Mouse (Mus musculus): ENCODE results near the gene Spint2. TPM values are rescaled to one million over a fixed set of nuclear protein-coding genes. Genes with fewer than 3 reads are reported as not detected.

Spint2 gene
- total RNA-seq, 2 experiments from 2014 or later = 21.1 to 24.4 TPM

DNA sequence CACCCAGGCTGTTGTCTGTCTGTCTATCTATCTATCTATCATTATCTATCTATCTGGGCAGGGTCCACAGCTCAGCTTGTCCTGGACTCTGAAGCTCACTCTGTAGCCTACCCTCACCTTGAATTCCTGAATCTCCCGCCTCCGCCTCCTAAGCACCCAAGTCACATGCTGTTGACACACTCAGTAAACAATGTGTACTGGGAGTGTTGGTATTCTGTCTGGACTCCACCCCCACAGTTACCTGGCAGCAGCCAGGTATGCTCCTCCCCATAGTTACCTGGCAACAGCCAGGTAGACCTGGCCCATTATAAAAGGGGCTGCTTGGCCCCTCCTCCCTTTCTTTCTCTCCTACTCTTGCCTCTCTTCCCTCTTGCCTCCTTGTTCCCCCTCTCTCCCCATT lies 6.4 kb upstream of the Spint2 start:
- intact Hi-C loops (cut with DNase I) = no loop called here
- no peak for DNase-seq (ENCODE audit: low spot score in 2 of 2)

DNA sequence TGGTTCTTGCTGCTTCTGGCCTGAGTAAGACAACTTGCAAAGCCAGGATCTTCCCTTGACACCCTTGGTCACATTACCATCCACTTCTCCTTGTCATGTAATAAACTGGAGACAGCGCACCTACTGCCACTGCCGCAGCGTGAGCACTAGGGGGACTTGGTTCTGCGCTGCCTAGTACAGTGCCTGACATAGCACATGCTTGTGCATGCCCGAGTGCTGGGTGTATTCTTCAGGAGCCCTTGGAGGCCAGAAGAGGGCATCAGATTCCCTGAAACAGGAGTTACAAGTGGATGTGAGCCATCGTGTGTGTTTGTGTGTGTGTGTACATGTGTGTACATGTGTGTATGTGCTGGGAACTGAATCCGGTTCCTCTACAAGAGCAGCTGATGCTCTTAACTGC lies 5.8 kb upstream of the Spint2 start:
- no peak for DNase-seq (ENCODE audit: low spot score in 2 of 2)
- intact Hi-C loops (cut with DNase I) = no loop called here

DNA sequence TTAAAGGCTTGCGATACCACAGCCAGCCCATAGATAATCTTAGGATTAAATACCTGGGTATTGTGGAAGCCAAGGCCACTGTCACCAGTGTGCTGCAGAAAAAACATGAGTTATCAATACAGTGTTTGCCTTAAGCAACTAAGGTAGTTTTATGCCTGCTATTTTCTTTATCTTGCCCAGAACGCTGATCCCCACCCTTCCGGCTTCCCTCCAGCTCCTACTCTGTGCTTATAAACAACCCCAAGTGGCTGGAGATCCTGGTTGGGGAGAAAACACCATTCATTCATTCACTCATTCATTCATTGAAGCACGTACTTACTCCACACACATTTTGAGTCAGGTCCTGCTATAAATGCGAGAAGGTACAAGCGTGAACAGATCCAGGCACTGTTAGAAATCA lies 2.8 kb upstream of the Spint2 start:
- intact Hi-C loops (cut with DNase I) = no loop called here
- DNase-seq (ENCODE audit: low spot score in 2 of 2) = no peak

DNA sequence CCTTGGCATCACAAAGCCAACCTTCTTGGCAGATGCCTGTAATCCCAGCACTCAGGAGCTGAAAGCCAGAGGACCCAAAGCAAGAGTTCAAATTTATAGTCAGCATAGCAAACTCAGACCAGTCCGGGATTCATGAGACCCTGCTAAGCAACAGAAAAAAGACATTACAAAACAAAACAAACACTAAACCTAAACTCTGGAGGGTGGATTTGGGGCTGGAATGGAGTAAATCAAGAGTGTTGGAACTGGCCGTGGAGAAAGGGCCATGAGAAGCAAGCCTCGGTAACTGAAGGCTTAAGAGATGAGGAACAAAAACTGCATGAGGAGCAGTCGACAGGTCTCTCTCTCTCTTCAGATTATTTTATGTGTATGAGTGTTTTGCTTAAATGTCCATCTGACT lies 2.2 kb upstream of the Spint2 start:
- intact Hi-C loops (cut with DNase I) = no loop called here
- no peak for DNase-seq (ENCODE audit: low spot score in 2 of 2)

DNA sequence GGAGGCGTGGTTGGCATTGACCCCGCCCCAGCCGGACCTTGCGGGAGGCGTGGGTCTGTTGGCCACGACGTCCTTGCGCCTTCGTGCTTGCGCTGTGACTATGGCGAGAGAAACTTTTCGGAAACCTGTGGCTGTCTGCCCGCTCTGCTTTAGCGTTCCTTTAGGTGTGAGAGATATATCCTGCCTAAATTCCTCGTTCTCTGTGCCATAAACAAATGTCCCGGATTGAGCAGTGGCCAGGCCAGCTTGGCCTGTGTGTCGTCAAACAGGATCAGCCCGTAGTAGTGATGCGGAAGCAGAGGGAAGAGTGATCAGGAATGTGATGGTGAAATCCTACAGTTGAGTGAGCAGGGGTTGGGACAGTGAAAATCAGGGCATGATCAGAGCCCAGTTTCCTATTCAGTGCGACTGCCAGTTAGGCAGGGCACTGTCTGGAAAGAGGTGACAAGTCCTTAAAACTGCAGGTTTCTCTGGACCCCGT lies 402 bp upstream of the Spint2 start:
- intact Hi-C loops (cut with DNase I) = no loop called here
- DNase-seq (ENCODE audit: low spot score in 2 of 2) = no peak

DNA sequence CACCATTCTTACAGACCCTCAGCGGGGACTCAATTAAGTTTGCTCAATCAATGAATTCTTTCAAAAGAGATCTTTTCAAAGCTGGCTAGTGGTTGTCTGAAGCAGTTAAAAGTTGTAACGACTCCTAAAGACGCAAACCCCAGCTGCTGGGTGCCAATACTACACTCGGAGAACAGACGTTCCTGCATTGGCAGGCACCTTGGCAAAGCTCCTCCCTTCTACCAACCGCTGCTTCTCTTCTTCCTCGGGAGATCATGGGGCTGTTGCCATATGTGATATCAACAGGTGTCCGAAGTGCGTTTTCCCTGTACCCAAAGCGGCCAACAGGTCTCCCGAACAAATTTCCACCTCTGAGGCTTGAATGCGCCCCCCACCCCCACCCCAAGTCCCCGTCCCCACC lies 911 bp downstream of the Spint2 start:
- intact Hi-C loops (cut with DNase I) = no loop called here
- no peak for DNase-seq (ENCODE audit: low spot score in 2 of 2)

DNA sequence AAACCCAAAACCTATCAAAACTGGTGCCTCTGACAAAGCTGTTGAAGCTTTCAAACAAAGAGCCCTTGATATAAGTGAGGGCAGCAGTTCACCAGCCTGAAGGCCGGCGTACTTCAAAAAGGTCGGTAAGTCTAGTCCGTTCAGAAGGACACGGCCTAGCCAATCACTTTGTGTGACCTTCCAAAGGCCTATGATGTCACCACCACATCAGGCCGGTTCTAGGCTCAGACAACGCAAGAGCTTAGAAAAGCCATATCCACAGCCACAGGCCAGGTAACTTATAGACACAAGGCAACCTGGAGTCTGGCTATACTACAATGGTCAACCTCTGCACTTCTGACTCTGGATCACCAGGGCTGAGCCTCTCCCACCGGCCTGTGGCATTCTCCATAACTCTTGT lies 1.8 kb downstream of the Spint2 start:
- intact Hi-C loops (cut with DNase I) = no loop called here
- DNase-seq (ENCODE audit: low spot score in 2 of 2) = no peak

DNA sequence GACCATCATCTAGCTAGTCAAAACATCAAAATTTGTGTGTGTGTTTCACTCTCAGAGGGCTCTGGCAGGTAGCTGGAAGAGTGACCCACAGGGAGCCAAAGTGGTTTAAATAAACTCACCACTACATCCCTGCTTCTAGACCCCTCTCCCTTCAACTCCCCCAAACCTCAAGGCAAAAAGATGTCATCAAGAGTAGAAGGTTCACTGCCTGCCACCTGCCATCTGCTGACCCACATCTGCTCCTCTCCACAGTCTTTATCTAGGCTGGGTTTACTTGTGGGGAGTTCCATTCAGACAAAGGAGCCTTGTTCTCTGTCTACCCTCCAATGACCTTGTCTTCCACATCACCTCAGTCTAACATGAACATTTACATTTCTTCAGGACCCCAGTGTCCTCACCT lies 2.5 kb downstream of the Spint2 start:
- DNase-seq (ENCODE audit: low spot score in 2 of 2) = no peak
- intact Hi-C loops (cut with DNase I) = no loop called here

DNA sequence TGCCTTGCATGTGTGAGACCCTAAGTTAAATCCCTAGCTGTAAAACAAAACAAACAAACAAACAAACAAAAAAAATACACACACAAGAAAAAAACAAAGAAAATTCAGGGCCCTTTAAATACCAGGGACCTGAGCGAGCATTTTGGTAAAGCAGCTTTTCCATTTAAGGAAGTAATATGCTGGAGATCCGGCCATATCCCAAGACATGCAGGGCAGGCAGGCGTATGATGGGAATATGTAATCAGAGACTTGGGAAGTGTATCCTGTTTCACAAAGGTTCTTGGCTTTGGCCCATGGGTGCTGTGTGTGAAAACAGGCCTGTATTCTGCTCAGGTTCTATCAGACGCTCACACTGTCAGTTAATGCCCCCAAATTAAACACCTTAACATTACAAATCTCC lies 4.2 kb downstream of the Spint2 start:
- intact Hi-C loops (cut with DNase I) = no loop called here
- DNase-seq (ENCODE audit: low spot score in 2 of 2) = no peak

DNA sequence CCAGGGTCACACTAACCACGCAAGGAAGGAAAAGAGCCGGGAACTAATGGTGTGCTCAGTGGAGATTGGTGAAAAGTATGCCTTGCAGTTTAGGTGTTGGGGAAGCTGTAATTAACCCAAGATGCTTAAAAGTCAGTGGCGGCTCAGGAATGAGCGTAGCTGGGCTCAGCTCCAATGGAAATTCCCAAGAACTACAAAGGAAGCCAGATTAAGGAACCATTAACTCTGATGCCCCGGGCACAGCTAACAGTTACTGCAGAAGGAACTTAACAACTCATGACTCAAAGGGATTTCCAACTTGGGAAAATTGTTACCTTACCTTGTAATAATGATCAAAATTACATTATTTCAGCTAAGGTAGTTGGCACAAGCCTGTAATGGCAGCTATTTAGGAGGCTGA lies 5.0 kb downstream of the Spint2 start:
- DNase-seq (ENCODE audit: low spot score in 2 of 2) = no peak
- intact Hi-C loops (cut with DNase I) = no loop called here

DNA sequence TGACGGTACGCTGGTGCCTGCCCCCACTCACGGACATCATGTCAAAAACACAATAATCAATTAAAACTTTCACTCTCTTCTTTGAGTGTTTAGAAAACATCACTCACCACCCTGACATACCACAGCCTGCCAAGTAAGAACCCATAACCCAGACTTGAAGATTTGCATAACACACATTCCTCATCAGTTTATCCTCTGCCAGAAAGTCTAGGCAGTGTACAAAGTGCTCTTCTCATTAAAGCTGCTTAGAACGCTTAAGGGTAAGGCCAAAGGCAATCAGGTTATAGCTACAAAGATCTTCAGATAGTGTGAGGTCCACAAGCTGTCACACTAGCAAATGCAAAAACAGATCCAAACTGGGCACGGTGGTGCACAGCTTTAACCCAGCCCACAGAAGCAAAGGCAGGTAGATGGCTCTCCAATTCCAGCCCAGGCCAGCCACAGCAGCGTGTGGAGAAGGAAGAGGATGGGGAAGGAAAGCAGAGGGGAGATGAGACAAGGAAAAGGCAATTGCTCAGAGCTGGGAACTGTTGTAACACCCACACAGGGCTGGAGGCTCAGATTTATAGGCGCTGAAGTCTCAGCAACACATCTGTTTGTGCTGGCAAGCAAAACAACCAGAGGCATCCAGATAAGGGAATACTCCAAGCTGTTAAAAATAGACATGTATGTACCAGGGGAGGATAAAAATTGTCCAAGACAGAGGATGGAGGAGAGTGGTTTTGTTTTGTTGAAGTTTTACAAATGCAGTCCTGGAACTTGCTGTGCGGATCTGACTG lies 9.8 kb downstream of the Spint2 start:
- DNase-seq (ENCODE audit: low spot score in 2 of 2) = peak; percentile 39 to 60
- intact Hi-C loops (cut with DNase I) = no loop called here

DNA sequence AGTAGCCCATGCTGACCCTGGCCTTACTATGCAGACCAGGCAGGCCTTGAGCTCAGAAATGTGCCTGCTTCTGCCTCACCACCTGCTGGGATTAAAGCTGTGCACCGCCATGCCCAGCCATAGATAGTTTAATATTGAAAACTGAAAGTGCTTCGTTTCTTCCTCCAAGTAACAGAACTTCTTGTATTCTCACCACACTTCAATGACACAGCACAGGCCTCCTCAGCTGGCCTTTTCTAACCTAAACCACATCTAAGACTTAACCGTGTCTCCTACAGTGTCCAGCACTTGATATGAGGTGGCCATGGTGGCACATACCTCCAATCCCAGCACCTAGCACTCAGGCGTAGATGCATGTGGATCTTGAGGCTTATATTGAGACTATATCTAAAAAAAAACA lies 11.3 kb downstream of the Spint2 start:
- no peak for DNase-seq (ENCODE audit: low spot score in 2 of 2)
- intact Hi-C loops (cut with DNase I) = no loop called here

DNA sequence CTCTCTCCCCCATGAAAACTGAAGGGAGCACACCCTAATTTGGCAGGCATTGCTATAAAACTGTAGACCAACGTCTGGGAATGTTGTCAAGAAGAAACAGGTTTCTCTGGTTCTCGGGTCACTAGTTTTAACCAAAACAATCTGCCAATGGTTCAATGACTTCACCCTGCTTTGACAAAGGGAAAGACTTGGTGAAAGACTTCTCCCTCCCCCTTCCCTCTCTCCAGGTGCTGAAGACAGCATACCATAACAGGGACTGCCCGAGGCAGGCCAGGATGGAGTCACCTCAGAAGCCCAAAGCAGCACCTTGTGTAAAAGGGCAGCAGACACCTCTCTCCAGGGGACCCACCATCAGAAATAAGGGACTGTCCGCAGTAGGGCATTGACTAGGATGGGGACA lies 14.8 kb downstream of the Spint2 start:
- no peak for DNase-seq (ENCODE audit: low spot score in 2 of 2)
- intact Hi-C loops (cut with DNase I) = no loop called here

DNA sequence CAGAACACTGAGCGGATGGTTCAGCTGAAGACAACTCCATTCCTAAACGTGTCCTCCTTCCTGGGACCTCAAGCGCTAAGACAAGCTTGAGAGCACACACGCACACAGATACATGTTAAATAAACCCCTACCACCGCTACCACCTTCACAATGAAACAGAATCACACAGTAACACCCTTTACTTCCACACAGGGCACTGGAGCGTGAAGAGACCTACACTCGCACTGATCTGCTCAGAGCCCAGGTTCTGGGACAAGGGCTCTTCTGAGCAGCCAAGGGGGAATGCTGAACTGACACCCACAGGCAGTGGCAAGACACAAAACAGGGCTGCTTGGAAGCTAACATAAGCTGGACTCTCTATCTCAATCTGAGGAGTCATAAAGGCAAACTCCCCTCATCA lies 16.1 kb downstream of the Spint2 start:
- intact Hi-C loops (cut with DNase I) = no loop called here
- no peak for DNase-seq (ENCODE audit: low spot score in 2 of 2)

DNA sequence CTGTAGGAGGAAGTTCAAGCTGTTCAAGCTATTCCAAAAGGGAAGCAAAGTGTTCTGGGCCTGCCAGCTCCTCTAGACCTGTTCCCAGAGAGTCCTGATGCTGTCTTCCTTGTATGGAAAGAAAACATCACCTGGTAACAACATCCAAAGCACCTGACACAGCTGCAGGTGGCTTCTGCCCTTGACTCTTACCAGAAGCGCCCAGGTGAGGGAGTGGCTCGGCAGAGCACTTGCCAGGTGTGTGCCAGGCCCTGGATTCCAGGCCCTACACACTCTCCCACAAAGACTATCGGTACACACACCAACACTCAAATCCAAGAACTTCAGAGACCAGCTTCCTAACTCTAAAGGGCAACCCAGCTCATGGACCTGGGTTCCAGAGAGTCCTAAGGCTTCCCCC lies 17.9 kb downstream of the Spint2 start:
- intact Hi-C loops (cut with DNase I) = no loop called here
- no peak for DNase-seq (ENCODE audit: low spot score in 2 of 2)

DNA sequence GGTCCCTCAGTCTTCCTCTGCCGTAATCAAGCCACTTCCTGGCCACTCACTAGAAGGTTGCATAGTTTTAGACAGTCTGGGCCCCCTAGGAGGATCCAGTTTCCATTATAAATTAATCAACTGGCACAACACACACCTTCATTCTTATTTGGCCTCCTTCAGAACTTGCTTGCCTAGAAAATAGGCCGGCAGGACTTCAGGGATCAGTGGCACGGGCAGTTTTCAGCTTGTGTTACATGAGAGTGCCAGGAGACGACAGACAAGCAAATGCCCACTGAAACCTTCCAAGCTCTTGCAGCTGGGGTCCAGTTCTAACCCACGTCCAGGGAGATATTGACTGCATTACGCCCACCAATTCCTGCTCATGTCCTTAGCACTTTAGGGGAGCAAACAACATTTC lies 19.6 kb downstream of the Spint2 start:
- intact Hi-C loops (cut with DNase I) = no loop called here
- no peak for DNase-seq (ENCODE audit: low spot score in 2 of 2)

DNA sequence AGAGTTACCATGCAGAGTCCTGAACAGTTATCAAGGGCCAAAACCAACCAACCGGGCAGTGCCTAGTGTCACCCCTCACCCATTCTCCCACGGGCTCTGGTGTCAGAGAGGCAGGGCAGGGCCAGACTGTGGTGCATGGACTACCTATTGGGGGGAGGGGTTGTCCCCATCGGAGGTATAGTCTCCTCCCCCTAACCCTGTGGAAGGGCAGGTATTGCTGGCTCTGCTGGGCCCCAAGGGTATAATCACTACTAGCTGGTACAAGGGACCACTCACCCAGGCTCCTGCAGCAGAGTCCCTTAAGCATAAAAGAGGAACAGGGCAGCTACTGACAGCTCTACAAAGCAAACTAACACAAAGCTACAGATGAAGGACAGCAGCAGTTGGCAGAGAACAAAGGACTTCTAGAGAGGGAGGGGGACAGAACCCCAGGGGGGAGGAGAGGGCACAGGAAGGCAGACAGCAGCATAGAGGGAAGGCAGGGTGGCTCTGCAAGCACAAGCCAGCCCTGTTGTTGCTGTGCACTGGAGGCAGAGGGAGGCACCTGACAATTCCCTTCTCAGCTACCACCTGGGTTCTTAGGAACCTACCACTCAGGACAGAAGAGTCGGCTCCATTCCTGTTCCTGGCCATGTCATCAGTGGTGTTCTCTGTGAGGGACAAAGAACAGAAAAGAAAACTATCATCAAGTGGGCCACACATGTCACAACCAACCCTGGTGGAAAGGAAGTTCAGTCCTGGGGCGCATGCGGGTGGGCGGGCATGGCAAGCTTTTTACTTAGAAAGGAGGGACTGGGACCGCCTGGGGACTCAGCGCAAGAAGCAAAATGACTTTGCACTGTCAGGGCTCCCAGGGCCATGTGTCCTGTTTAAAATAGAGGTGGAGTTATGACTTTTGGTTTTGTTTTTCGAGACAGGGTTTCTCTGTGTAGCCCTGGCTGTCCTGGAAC lies 21.7 kb downstream of the Spint2 start:
- intact Hi-C loops (cut with DNase I) = no loop called here

DNA sequence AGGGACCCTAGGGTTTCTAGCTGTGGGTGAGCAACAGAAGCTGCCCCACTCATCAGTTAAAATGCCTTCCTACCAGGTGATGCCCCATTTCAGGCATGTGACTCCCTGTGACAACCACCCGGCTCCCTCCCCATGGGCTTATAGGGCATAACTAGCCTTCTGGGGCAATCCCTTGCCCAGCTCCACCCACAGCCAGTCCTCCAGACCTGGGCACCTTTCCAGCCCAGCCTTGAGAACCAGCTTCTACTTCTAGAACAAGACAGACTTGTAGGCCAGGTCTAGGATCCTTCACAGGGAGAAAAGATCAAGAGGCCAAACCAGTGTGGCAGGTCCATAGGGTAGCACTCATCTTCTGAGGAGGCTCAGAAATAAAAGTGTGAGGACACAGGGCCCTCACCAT lies 24.3 kb downstream of the Spint2 start:
- no peak for DNase-seq (ENCODE audit: low spot score in 2 of 2)
- intact Hi-C loops (cut with DNase I) = no loop called here

More for the DNA sequence above, 21.7 kb downstream of the Spint2 start:
- DNase-seq (ENCODE audit: low spot score in 2 of 2) = no peak

DNA sequence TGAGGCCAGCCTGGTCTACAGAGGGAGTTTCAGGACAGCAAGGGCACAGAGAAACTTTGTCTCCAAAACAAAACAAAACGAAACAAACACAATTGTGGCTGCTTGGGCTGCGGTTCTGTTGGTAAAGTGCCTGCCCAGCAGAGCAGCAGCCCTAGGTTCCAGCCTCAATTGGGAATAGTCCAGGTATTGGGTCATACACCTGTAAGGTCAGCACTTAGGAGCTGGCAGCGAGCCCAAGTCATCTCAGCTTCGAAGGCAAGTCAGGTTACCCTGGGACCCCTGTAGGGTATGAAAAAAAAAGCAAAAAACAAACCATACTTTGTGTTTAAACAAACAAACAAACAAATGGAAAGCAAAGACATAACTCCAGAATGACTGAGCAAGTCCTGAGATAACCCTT lies 25.8 kb downstream of the Spint2 start:
- intact Hi-C loops (cut with DNase I) = no loop called here
- DNase-seq (ENCODE audit: low spot score in 2 of 2) = no peak

DNA sequence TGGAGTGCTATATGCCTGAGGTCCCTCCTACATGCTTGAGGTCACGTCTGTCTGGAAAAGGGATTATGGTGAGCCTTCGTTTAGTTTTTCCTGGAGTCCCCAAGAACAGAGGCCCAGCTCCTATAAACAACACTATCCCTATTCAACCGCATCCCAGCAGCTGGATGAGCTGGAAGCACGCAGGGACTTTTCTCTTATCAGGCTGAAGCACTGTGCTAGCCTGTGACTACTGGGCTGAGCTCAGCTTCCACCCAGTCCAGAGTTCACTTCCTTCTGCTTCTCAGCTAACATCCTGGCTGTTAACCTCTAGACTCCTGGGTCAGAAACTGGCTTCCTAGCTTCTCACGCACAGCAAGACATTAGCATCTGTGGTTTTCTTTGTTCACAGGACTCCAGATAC lies 27.9 kb downstream of the Spint2 start:
- intact Hi-C loops (cut with DNase I) = no loop called here
- DNase-seq (ENCODE audit: low spot score in 2 of 2) = no peak

DNA sequence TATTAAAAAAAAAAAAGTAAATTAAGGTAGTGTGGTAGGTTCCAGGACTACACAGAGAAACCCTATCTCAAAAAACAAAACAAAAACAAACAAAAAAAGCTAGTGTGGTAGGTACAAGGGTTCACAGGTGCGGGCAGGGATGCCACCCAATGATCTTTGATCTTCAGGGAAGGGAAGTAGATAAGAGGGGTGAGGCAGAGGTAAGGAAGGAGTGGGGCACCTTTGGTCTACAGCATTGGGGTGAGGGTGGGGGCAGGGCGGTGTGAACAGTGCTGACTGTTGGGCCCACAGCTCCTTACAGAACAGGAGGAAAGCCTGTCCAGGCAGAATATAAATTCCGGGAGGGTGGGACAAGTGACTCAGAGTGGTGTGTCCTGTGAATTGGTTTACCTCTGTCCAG lies 30.5 kb downstream of the Spint2 start:
- intact Hi-C loops (cut with DNase I) = no loop called here
- DNase-seq (ENCODE audit: low spot score in 2 of 2) = no peak
